Mouse (Mus musculus) thymus, postnatal 0 days (tissue): ENCODE data around the gene Kif24. TPM values are rescaled to one million over a fixed set of nuclear protein-coding genes. Genes with fewer than 3 reads are reported as not detected.

ENCODE experiments used
- DNase-seq: peaks from one replicate; pipeline ENCODE4 v3.0.0-alpha.2; 2015; ENCODE audit warnings: low spot score
- polyA plus RNA-seq: library from polyadenylated mRNA; unstranded; fragments of >200 nt; fragmentation: Nextera tagmentation; extraction: Ambion mirVana; gene quantifications from 2 replicates; pipeline ENCODE4 v1.2.1, GENCODE M21; 2015

The Kif24 gene
- 5.6 and 5.9 TPM in 2 replicates for polyA plus RNA-seq

- peak; percentile 99 for DNase-seq
These were observed at the start of gene Kif24, which contains the start of gene Nudt2 for GRCm38 (mm10) chr4:41464345-41465286. Gene Kif24 (minus strand): TSS chr4:41464887. Gene Nudt2 (plus strand): TSS chr4:41465151.

GRCm38 (mm10) chr4:41513714-41514113, 49.0 kb upstream of the Kif24 start:
- DNase-seq: no peak

GRCm38 (mm10) chr4:41513309-41513708, 48.6 kb upstream of the Kif24 start:
- DNase-seq: no peak

GRCm38 (mm10) chr4:41507998-41508397, 43.3 kb upstream of the Kif24 start:
- DNase-seq: no peak

GRCm38 (mm10) chr4:41507326-41507924, 42.7 kb upstream of the Kif24 start:
- DNase-seq: no peak

- peak; percentile 70 for DNase-seq
These were observed 42.2 kb upstream of the Kif24 start for GRCm38 (mm10) chr4:41506906-41507305.

- peak; percentile 38 for DNase-seq
These were observed 41.5 kb upstream of the Kif24 start for GRCm38 (mm10) chr4:41506156-41506555.

GRCm38 (mm10) chr4:41505131-41505551, 40.5 kb upstream of the Kif24 start:
- no peak for DNase-seq

- DNase-seq: no peak
These were observed 39.6 kb upstream of the Kif24 start for GRCm38 (mm10) chr4:41504325-41504724.

GRCm38 (mm10) chr4:41502986-41503412, 38.3 kb upstream of the Kif24 start, which contains the start of gene AI464131:
Gene AI464131 (minus strand): TSS chr4:41503076.
- peak; percentile 75 for DNase-seq

GRCm38 (mm10) chr4:41502171-41502940, 37.7 kb upstream of the Kif24 start:
- no peak for DNase-seq

GRCm38 (mm10) chr4:41500787-41501186, 36.1 kb upstream of the Kif24 start:
- DNase-seq: no peak

GRCm38 (mm10) chr4:41499619-41500018, 34.9 kb upstream of the Kif24 start:
- no peak for DNase-seq

GRCm38 (mm10) chr4:41498921-41499391, 34.3 kb upstream of the Kif24 start:
- DNase-seq: no peak

- no peak for DNase-seq
These were observed 33.5 kb upstream of the Kif24 start for GRCm38 (mm10) chr4:41497995-41498845.

GRCm38 (mm10) chr4:41497579-41497978, 32.9 kb upstream of the Kif24 start:
- peak; percentile 49 for DNase-seq

GRCm38 (mm10) chr4:41497046-41497445, 32.4 kb upstream of the Kif24 start:
- DNase-seq: no peak

GRCm38 (mm10) chr4:41495850-41496249, 31.2 kb upstream of the Kif24 start:
- no peak for DNase-seq

GRCm38 (mm10) chr4:41495076-41495475, 30.4 kb upstream of the Kif24 start:
- DNase-seq: no peak

- no peak for DNase-seq
These were observed 29.7 kb upstream of the Kif24 start for GRCm38 (mm10) chr4:41494378-41494777.
